Mouse (Mus musculus): ENCODE measurements around the gene Cd180. TPM values are rescaled to one million over a fixed set of nuclear protein-coding genes. Genes with fewer than 3 reads are reported as not detected.
A peak's percentile ranks its signal among the peaks of the same experiment; 100 is the strongest.

Cd180 gene
- total RNA-seq, 2 experiments from 2014 or later = 0.13 to 0.40 TPM

- no peak for DNase-seq
Observed at GRCm38 (mm10) chr13:102744481-102745269, 51.3 kb downstream of the Cd180 start.

- no peak for DNase-seq
Observed at GRCm38 (mm10) chr13:102745270-102745600, 51.9 kb downstream of the Cd180 start.

GRCm38 (mm10) chr13:102745626-102746342 is 52.4 kb downstream of the Cd180 start:
- DNase-seq = no peak

GRCm38 (mm10) chr13:102746803-102747561 is 53.6 kb downstream of the Cd180 start:
- no peak for DNase-seq

GRCm38 (mm10) chr13:102749194-102749593 is 55.8 kb downstream of the Cd180 start:
- no peak for DNase-seq

GRCm38 (mm10) chr13:102749891-102750290 is 56.5 kb downstream of the Cd180 start:
- DNase-seq = no peak

GRCm38 (mm10) chr13:102753714-102754556 is 60.6 kb downstream of the Cd180 start:
- DNase-seq = no peak

GRCm38 (mm10) chr13:102755124-102755523 is 61.8 kb downstream of the Cd180 start:
- DNase-seq = no peak

GRCm38 (mm10) chr13:102756071-102756470 is 62.7 kb downstream of the Cd180 start:
- DNase-seq = no peak

GRCm38 (mm10) chr13:102758021-102758420 is 64.7 kb downstream of the Cd180 start:
- no peak for DNase-seq

- no peak for DNase-seq
Observed at GRCm38 (mm10) chr13:102761410-102761809, 68.1 kb downstream of the Cd180 start.

- no peak for DNase-seq
Observed at GRCm38 (mm10) chr13:102762203-102762602, 68.8 kb downstream of the Cd180 start.

- no peak for DNase-seq
Observed at GRCm38 (mm10) chr13:102764218-102764617, 70.9 kb downstream of the Cd180 start.

- DNase-seq = no peak
Observed at GRCm38 (mm10) chr13:102765216-102765615, 71.9 kb downstream of the Cd180 start.

GRCm38 (mm10) chr13:102767110-102767509 is 73.8 kb downstream of the Cd180 start:
- no peak for DNase-seq

GRCm38 (mm10) chr13:102768512-102768911 is 75.2 kb downstream of the Cd180 start:
- DNase-seq = no peak

GRCm38 (mm10) chr13:102770194-102770593 is 76.8 kb downstream of the Cd180 start:
- no peak for DNase-seq

GRCm38 (mm10) chr13:102773169-102773568 is 79.8 kb downstream of the Cd180 start:
- DNase-seq = no peak

- peak; percentile 18 for DNase-seq
Observed at GRCm38 (mm10) chr13:102774786-102775201, 81.4 kb downstream of the Cd180 start.

GRCm38 (mm10) chr13:102775506-102775905 is 82.1 kb downstream of the Cd180 start:
- DNase-seq = no peak

GRCm38 (mm10) chr13:102778859-102779258 is 85.5 kb downstream of the Cd180 start:
- no peak for DNase-seq

GRCm38 (mm10) chr13:102779275-102779674 is 85.9 kb downstream of the Cd180 start:
- no peak for DNase-seq
